Mouse (Mus musculus) embryonic facial prominence, embryonic 14.5 days (tissue): ENCODE measurements at regions not wholly inside any gene's neighbourhood (a gene's known extent, or its start where the extent isn't known, plus 50 kb on each side); places are given as distances from the start of the nearest gene placed in this dataset.

Experiments
- ATAC-seq: fragments of 200-750 bp; cut with Nextera tagmentation; 2 replicates; pipeline ENCODE4 v1.8.0; 2017; ENCODE audit warnings: low read depth, moderate number of reproducible peaks, moderate TSS enrichment
- DNase-seq: peaks from one replicate; pipeline ENCODE4 v3.0.0-alpha.2; 2015; ENCODE audit warnings: low spot score
- H3K27ac ChIP-seq: fragments of 300-500 bp; sonication (generic); replicated peaks from 2 replicates; pipeline ENCODE4 v1.5.1; 2014; ENCODE audit warnings: low read depth, mild to moderate bottlenecking, low read length, moderate library complexity
- H3K27me3 ChIP-seq: fragments of 300-500 bp; sonication (generic); replicated peaks from 2 replicates; pipeline ENCODE4 v1.6.1; 2014; ENCODE audit warnings: low read length; ENCODE audit not compliant: control insufficient read depth, insufficient read depth
- H3K36me3 ChIP-seq: fragments of 300-500 bp; sonication (generic); 2 replicates; pipeline ENCODE4 v1.6.1; 2014; ENCODE audit warnings: low read length, mixed read lengths; ENCODE audit not compliant: control insufficient read depth, insufficient read depth
- H3K4me1 ChIP-seq: fragments of 300-500 bp; sonication (generic); 2 replicates; pipeline ENCODE4 v1.6.1; 2014; ENCODE audit warnings: antibody characterized with exemption, low read length; ENCODE audit not compliant: control insufficient read depth, insufficient read depth
- H3K4me2 ChIP-seq: fragments of 300-500 bp; sonication (generic); 2 replicates; pipeline ENCODE4 v1.6.1; 2014; ENCODE audit warnings: low read depth, mild to moderate bottlenecking, low read length, moderate library complexity, mixed read lengths
- H3K4me3 ChIP-seq: fragments of 300-500 bp; sonication (generic); 2 replicates; pipeline ENCODE4 v1.5.1; 2014; ENCODE audit warnings: low read depth, mild to moderate bottlenecking, low read length
- H3K9ac ChIP-seq: fragments of 300-500 bp; sonication (generic); 2 replicates; pipeline ENCODE4 v1.6.1; 2014; ENCODE audit warnings: low read depth, mild to moderate bottlenecking, low read length, moderate library complexity, mixed read lengths
- H3K9me3 ChIP-seq: fragments of 300-500 bp; sonication (generic); 2 replicates; pipeline ENCODE4 v1.6.1; 2016; ENCODE audit warnings: low read length; ENCODE audit not compliant: control insufficient read depth
- WGBS: fragments of 180-500 bp; shearing (Covaris S2); extraction: QIAGEN DNeasy Blood & Tissue Kit; methylation state at CpG from one replicate; pipeline ENCODE4 v1.1.7; 2014; 5-methylcytosine and 5-hydroxymethylcytosine counted together

GRCm38 (mm10) chr17:47974503-47974902 lies 50.1 kb upstream of the Foxp4 start:
- DNase-seq, result no peak
- 3% methylated on average over 12 of the region's 13 CpGs for WGBS
- ATAC-seq, result no peak

More at GRCm38 (mm10) chr17:47974503-47974902, 50.1 kb upstream of the Foxp4 start:
- no peaks in the 10 kb centered on the region; the same call in 1 of the 2 replicates for H3K27me3 ChIP-seq
- H3K4me2 ChIP-seq, result peak overlapping the region; percentile 64
- peaks cover 30% of the 10 kb centered on the region for H3K4me1 ChIP-seq
- H3K4me3 ChIP-seq, result peak overlapping the region; percentile 35
- H3K27ac ChIP-seq, result peak overlapping the region; percentile 83
- no peaks in the 10 kb centered on the region for H3K36me3 ChIP-seq
- no peaks in the 10 kb centered on the region for H3K9me3 ChIP-seq
- peak overlapping the region; percentile 38; the same call in 1 of the 2 replicates for H3K9ac ChIP-seq
